Mouse (Mus musculus) monocyte, adult 2 months (primary cell): ENCODE data around the gene Cmtm6.

Experiments
- DNase-seq, 2 experiments: peaks; one replicate each; pipeline ENCODE4 v3.0.0; 2022; ENCODE audit warnings: low spot score in 2 of 2, low read depth in 1 of 2

The Cmtm6 gene

DNA sequence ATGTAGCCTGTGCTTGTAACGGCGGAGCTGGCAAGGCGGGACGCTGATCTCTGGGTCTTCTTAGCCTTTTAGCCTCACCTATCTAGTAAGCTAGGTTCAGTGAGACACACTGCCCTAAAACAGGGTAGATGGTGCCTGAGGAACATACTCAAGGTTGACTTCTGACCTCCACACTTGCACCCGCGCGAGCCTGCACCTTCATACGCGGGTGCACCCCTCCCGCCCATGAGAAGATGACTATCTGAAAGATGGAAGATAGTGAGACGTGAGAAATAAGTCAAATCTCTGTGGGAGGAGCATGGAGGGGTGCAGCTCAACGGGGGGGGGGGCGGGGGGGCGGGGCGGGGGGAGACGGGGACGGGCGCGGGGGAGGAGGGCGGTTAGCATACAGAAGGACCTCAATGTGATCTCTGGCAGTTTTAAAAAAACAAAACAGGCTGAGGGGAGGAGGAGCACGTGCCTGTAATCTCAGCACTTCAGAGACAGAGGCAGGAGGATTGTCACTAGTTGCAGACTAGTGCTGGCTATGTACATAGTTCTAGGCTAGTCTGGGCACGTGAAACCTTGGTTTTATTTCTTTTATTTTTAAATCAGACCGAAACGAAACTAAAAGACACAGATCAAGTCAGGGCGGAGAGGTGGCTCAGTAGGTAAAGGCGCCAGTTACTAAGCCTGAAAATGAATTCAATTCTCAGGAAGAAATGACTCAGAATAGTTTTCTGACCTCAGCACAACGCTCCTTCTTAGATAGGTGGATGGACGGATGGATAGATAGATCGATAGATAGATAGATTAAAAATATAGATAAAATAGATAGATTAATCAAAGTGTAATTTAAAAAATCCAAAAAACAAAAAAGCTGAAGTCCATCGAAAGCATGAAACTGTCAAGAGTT lies 758 bp upstream of the Cmtm6 start:
- DNase-seq: no peak

DNA sequence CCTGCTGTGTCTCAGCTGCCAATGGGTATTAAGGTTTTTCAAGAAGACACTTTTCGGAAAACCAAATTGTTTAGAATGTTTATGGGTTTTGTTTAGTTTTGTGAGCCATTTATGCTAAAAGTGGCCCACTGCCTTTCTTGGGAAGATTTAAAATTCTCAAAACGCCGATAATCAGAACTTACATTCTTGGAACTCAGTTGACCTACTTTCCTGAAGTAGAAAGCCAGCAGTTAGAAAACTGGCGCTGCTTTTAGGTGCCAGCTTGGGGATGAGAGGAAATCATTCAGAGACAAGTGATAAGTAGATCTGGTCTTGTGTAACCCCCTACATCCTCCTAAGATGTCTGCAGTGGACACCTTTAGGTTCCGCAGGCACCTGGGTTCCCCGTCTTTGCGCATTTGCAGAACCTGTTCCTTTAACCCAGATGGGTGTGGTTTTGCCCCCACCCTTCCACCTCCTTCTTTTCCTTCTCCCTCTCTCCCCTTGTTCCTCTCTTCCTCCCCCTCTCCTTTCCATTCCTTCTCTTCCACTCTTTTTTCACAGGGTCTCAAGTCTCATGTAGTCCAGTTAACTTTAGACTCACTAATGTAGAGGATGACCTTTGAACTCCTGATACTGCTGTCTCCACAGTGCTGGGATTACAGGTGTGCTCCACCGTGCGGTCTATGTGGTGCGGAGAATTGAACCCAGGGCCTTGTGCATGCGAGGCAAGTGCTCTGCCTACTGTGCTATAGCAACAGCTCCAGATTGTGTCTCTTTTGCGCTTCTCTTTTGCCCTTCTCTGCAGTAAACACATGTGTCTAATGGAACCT lies 1.2 kb downstream of the Cmtm6 start:
- no peak for DNase-seq

GRCm38 (mm10) chr9:114733238-114733637 lies 2.3 kb downstream of the Cmtm6 start:
- no peak for DNase-seq

DNA sequence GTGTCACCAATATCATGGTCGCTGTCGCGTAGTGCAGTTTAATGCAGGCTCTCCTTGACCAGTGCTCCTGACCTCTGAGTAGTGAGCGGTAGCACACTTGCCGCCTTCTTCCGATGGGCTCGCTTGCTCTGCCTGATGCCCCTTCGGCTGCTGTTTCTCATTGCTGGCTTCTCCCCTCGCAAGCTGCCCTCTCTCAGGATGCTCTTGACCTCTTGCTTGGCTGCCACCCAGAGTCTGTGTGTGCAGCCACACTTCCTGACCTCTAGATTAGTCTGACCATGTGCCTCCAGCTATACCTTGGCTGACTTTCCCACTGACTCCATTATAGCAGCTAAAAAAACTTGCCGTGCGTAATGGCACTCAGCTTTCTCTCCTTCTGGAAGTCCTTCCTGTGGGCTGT lies 5.5 kb downstream of the Cmtm6 start:
- DNase-seq: no peak

GRCm38 (mm10) chr9:114740336-114740735 lies 9.4 kb downstream of the Cmtm6 start:
- no peak for DNase-seq

DNA sequence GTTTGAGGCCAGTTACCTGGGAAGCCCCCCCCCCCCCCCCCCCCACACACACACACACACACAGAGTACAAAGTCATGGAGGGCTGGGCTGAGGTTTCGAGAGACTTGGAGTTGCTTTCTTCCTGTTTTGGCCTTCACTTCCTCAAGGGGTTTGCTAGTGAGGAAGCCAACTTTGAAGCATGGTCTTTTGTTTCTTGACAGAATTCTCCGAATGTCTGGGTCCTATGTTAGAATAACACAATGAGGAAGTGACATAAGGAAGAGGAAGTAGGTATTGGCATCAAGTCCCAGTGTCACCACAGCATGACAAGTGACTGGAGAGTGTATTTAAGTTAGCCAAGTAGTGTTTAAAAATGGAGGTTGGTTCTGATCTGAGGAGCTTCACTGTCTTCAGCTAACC lies 11.8 kb downstream of the Cmtm6 start:
- peak; percentile 34 to 54 for DNase-seq

GRCm38 (mm10) chr9:114745163-114745562 lies 14.2 kb downstream of the Cmtm6 start:
- no peak for DNase-seq

DNA sequence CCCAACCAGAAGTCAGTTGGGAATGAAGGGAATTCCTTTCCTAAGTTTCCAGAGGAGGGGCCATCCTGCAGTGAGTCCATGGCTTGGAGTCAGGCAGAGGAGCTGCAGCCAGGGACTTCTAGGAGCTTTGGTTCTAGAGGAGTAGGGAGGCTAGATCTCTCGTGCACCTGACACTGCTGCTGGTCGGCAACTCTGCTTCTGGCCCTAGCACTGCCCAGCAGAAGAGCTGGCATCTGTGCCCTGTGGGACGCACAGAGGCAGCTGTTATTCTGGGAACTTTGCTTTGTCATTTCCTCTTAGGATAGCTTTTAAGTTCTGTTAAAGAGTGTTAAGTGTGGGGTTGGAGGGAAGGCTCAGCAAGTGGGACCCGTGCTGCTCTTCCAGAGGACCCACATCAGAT lies 14.7 kb downstream of the Cmtm6 start:
- DNase-seq: no peak

GRCm38 (mm10) chr9:114747012-114747411 lies 16.1 kb downstream of the Cmtm6 start:
- DNase-seq: no peak

GRCm38 (mm10) chr9:114747466-114747865 lies 16.6 kb downstream of the Cmtm6 start:
- DNase-seq: no peak

GRCm38 (mm10) chr9:114751582-114751981 lies 20.7 kb downstream of the Cmtm6 start:
- no peak for DNase-seq

DNA sequence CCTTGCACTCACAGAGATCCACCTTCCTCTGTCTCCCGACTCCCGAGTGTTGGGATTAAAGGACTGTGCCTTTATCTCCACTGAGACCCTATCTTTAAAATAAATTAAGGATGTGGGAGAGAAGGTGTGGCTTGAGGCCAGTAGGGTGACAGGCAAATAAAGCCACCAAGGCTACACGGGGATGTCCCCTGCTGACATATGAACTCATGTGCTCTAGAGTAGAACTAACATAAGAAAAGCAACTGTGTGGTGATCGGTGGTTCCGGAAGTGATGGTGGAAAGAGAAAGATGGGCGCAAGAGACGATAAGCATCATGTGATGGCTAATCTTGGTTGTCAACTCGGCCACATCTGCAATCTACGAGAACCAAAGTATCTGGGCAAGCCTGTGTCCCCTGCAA lies 21.4 kb downstream of the Cmtm6 start:
- no peak for DNase-seq

GRCm38 (mm10) chr9:114752863-114753484 lies 22.1 kb downstream of the Cmtm6 start:
- peak; percentile 96 to 97 for DNase-seq

DNA sequence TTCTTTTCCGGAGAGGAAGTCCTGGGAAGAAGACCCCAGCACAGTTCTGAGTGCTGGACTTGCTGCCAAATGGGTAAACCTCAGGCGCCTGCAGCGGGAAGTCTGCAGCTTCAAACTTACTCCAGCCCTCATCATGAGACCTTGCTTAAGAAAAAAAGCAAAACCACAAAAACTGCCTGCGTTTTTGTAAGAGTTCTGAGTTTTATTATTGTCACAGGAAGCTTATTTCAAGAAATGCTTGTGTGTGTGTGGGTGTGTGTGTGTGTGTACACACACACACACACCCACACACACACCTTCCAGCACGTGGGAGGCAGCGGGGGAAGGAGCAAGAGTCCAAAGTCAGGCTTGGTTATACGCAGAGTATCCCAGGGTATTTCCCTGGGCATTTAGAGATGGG lies 27.4 kb downstream of the Cmtm6 start:
- DNase-seq: no peak

- no peak for DNase-seq
Observed at GRCm38 (mm10) chr9:114758801-114759200, 27.9 kb downstream of the Cmtm6 start.

- DNase-seq: no peak
Observed at GRCm38 (mm10) chr9:114759886-114760285, 29.0 kb downstream of the Cmtm6 start.

GRCm38 (mm10) chr9:114760353-114760752 lies 29.4 kb downstream of the Cmtm6 start:
- no peak for DNase-seq

DNA sequence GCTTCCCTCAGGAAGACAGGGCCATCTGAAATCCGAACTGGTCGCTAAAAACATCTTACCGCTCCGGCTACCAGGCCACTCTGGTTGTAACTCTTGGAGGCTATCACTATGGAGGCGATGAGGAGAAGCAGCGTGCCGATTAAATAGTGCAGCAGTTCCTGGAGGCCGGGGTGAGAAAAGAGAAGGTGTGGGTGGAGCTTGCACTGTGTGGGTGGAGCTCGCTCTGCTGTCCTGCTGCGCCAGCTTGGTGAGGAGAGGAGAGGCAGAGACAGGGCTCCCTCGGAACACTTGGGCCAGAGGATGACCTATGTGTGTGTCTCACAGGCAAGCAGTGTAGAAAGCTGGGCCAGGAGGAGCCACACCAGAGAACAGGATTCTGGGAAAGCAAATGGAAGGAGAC lies 30.9 kb downstream of the Cmtm6 start:
- no peak for DNase-seq

GRCm38 (mm10) chr9:114763341-114763740 lies 32.4 kb downstream of the Cmtm6 start:
- no peak for DNase-seq

DNA sequence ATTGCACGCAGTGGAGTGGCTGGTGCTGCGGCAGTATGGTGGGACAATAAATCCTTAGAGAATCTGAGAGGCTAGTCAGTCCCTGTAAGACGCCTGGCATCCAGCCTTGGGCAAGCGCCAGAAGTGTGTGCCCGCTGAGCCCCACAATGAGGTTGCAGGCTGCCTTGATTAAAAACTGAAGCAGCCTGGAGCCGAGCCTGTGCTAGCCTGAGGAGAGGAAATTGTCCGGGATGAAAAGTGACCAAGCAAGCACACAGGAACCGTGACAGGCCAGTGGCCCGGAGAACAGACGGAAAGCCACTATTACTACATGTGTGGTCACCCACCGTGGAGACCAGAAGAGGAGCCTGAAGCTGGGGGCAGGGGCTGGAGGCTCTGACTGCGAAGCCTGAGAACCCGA lies 36.1 kb downstream of the Cmtm6 start:
- DNase-seq: no peak

- DNase-seq: no peak
Observed at GRCm38 (mm10) chr9:114767507-114767906, 36.6 kb downstream of the Cmtm6 start.

GRCm38 (mm10) chr9:114768066-114768465 lies 37.1 kb downstream of the Cmtm6 start:
- DNase-seq: no peak
